Mouse (Mus musculus) midbrain, embryonic 11.5 days (tissue): ENCODE results near the gene Runx2. TPM values are rescaled to one million over a fixed set of nuclear protein-coding genes. Genes with fewer than 3 reads are reported as not detected.

ENCODE experiments used
- ATAC-seq: fragments of 200-750 bp; cut with Nextera tagmentation; 2 replicates; pipeline ENCODE4 v1.8.0; 2017; ENCODE audit warnings: moderate TSS enrichment, moderate library complexity; ENCODE audit not compliant: low FRiP score
- DNase-seq: peaks from one replicate; pipeline ENCODE4 v3.0.0; 2015; ENCODE audit warnings: low spot score; ENCODE audit errors: missing footprints
- H3K27ac ChIP-seq: fragments of 300-500 bp; sonication (generic); 2 replicates; pipeline ENCODE4 v1.5.1; 2014; ENCODE audit warnings: low read depth, low read length
- H3K27me3 ChIP-seq: fragments of 300-500 bp; sonication (generic); 2 replicates; pipeline ENCODE4 v1.6.1; 2014; ENCODE audit warnings: mild to moderate bottlenecking, low read length, moderate library complexity, mixed read lengths; ENCODE audit not compliant: control insufficient read depth, insufficient read depth
- H3K36me3 ChIP-seq: fragments of 300-500 bp; sonication (generic); 2 replicates; pipeline ENCODE4 v1.6.1; 2014; ENCODE audit warnings: mild to moderate bottlenecking, low read length, moderate library complexity, mixed read lengths; ENCODE audit not compliant: control insufficient read depth, insufficient read depth
- H3K4me1 ChIP-seq: fragments of 300-500 bp; sonication (generic); 2 replicates; pipeline ENCODE4 v1.6.1; 2014; ENCODE audit warnings: low read length; ENCODE audit not compliant: control insufficient read depth, insufficient read depth
- H3K4me2 ChIP-seq: fragments of 300-500 bp; sonication (generic); 2 replicates; pipeline ENCODE4 v1.6.1; 2014; ENCODE audit warnings: mild to moderate bottlenecking, moderate library complexity
- H3K4me3 ChIP-seq: fragments of 300-500 bp; sonication (generic); 2 replicates; pipeline ENCODE4 v1.5.1; 2014; ENCODE audit warnings: low read depth, low read length
- H3K9ac ChIP-seq: fragments of 300-500 bp; sonication (generic); 2 replicates; pipeline ENCODE4 v1.6.1; 2014; ENCODE audit warnings: low read length
- H3K9me3 ChIP-seq: fragments of 300-500 bp; sonication (generic); 2 replicates; pipeline ENCODE4 v1.6.1; 2016; ENCODE audit warnings: low read length; ENCODE audit not compliant: control insufficient read depth
- WGBS: fragments of 180-500 bp; shearing (Covaris S2); extraction: QIAGEN DNeasy Blood & Tissue Kit; methylation state at CpG from one replicate; pipeline ENCODE4 v1.1.7; 2014; 5-methylcytosine and 5-hydroxymethylcytosine counted together
- polyA plus RNA-seq: library from polyadenylated mRNA; unstranded; fragments of >200 nt; fragmentation: Nextera tagmentation; extraction: Ambion mirVana; gene quantifications from 2 replicates; pipeline ENCODE4 v1.2.1, GENCODE M21; 2014

Runx2 gene
- polyA plus RNA-seq, 1 experiment from 2014 or later, result 0.46 TPM

DNA sequence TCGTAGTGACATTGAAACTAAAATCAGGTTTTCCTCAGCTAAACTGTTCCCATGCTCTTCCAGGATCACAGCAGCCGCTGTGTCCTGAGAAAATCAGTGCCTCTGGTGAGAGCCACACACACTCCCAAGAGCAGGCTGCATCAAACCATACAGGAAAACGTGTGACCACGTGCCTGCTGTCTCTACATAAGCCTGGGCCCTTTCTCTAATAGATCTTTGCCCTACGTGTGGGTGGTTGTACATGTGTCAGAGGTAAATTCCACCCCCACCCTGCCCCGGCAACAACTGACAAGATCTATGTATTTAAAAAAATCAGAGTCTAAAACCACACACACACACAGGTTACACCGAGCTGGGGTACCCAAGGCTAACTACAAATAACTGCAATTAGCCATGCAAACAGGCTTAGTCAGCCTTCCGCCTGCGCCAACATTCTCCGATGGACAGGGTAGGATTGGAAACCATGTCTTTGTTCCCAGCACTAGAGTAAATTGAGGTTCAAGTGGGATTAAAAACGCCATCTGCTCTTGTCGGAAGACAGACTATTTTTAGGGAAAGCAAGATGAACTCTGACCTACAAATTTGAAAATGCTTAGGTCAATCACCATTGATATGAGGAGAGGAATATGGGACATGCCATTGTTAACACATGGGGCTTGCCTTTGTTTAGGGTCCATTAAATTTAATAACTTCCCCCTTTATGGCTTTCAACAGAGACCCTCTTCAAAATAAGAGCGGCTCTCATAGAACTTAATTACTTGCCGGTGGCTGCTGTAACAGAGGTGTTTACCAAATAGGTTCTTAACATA lies 180.8 kb downstream of the Runx2 start:
- no peaks in the 10 kb centered on the region for H3K4me1 ChIP-seq
- 72% methylated on average over 14 of the region's 14 CpGs for WGBS
- no peaks in the 10 kb centered on the region for H3K36me3 ChIP-seq
- H3K27ac ChIP-seq, result no peak overlapping the region
- H3K27me3 ChIP-seq, result no peaks in the 10 kb centered on the region
- no peak overlapping the region for H3K9ac ChIP-seq
- ATAC-seq (peak; percentile 42; the same call in 1 of the 2 replicates), DNase-seq (no peak)
- H3K9me3 ChIP-seq, result no peaks in the 10 kb centered on the region
- H3K4me2 ChIP-seq, result no peak overlapping the region
- no peak overlapping the region for H3K4me3 ChIP-seq

DNA sequence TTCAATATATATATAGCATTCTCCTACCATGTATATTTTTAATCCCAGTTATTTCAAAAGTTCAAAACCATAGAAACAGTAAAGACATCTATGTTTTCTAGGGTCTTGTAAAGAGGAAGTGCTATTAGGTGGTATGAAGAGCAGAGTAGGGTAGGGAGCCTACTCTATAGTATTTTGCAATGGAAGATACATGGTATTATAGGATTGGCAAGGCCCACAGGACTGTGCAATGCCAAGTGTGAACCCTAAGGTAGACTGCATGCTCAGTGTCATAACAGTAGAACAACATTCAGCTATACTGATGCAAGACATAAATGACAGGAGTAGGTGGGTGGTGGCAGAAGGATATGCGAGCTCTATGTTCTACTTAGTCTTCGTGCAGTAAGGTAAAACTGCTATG lies 181.7 kb downstream of the Runx2 start:
- H3K27me3 ChIP-seq, result no peaks in the 10 kb centered on the region
- no peak for ATAC-seq
- 92% methylated on average over 2 of the region's 2 CpGs for WGBS
- no peak overlapping the region for H3K27ac ChIP-seq
- no peaks in the 10 kb centered on the region for H3K36me3 ChIP-seq
- H3K9me3 ChIP-seq, result no peaks in the 10 kb centered on the region
- no peak for DNase-seq
- H3K4me2 ChIP-seq, result no peak overlapping the region
- H3K9ac ChIP-seq, result no peak overlapping the region
- no peak overlapping the region for H3K4me3 ChIP-seq
- no peaks in the 10 kb centered on the region for H3K4me1 ChIP-seq

DNA sequence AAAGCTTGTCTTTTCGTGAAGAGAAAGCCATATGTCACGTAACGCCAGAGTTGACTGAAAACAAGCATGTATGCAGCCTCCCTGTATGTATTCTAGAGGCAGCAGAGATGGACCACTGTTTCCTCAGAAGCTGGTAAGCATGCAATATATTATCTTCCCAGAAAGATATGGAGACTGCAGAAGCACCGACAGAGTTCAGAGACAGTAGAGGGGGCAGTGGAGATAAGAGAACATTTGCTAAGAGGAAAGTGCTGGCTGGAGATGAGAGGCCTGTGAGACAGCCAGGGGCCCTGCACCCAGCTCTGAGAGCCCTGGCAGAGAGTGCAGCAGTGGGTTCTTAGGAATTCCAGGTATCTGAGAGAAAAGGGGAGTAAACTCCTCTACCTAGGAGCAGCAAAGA lies 182.3 kb downstream of the Runx2 start:
- no peaks in the 10 kb centered on the region for H3K27me3 ChIP-seq
- whole genome bisulfite sequencing, result 84% methylated on average over 4 of the region's 4 CpGs
- H3K9me3 ChIP-seq, result no peaks in the 10 kb centered on the region
- no peaks in the 10 kb centered on the region for H3K4me1 ChIP-seq
- ATAC-seq, result no peak
- DNase-seq, result no peak
- no peaks in the 10 kb centered on the region for H3K36me3 ChIP-seq
- no peak overlapping the region for H3K9ac ChIP-seq
- H3K4me2 ChIP-seq, result no peak overlapping the region
- no peak overlapping the region for H3K4me3 ChIP-seq
- no peak overlapping the region for H3K27ac ChIP-seq

DNA sequence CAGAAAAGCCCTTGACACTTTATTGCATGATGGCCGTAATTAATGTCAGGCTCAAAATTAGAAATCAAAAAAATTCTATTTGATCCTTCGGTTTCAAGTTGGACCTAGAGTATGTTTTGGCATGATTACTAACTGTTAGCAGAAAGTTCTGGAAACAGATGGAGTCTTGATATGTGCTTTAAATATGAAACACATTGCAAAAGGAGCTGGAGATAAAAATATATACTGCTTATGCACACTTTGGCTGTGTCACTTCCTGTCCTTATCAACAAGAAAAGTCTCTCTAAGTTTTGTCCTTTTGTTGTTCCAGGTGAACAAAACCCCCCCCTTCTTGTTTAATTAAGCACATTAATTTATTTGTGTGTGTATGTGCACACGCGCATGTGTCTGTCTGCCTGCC lies 183.0 kb downstream of the Runx2 start:
- no peak for DNase-seq
- no peak overlapping the region for H3K9ac ChIP-seq
- H3K27ac ChIP-seq, result no peak overlapping the region
- no peaks in the 10 kb centered on the region for H3K27me3 ChIP-seq
- no peak overlapping the region for H3K4me3 ChIP-seq
- no peaks in the 10 kb centered on the region for H3K36me3 ChIP-seq
- no peaks in the 10 kb centered on the region for H3K9me3 ChIP-seq
- no peaks in the 10 kb centered on the region for H3K4me1 ChIP-seq
- no peak for ATAC-seq
- H3K4me2 ChIP-seq, result no peak overlapping the region
- WGBS, result 96% methylated on average over 4 of the region's 4 CpGs

DNA sequence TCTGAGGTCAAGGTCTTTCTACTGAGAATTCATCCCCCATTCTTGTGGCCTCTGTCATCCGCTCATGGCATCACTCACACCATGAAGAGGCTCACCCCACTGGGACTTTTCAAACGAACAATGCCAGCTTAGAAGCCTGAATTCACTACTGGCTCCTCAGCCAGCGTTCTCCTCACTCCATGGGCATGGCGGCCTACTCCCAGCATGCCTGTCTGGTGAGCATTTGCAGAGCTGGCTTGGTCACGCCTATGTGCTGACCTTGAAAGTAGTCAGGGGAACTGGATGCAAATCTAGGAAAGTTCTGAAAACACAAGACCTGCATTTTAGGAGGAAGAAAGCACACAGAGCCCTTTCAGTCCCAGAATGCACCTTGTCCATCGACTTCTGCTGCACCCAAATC lies 187.3 kb downstream of the Runx2 start:
- no peak overlapping the region for H3K9ac ChIP-seq
- no peaks in the 10 kb centered on the region for H3K9me3 ChIP-seq
- H3K36me3 ChIP-seq, result no peaks in the 10 kb centered on the region
- no peak overlapping the region for H3K4me3 ChIP-seq
- no peak overlapping the region for H3K4me2 ChIP-seq
- no peaks in the 10 kb centered on the region for H3K27me3 ChIP-seq
- H3K27ac ChIP-seq, result no peak overlapping the region
- ATAC-seq (no peak), DNase-seq (no peak)
- H3K4me1 ChIP-seq, result no peaks in the 10 kb centered on the region
- 78% methylated on average over 6 of the region's 6 CpGs for WGBS

DNA sequence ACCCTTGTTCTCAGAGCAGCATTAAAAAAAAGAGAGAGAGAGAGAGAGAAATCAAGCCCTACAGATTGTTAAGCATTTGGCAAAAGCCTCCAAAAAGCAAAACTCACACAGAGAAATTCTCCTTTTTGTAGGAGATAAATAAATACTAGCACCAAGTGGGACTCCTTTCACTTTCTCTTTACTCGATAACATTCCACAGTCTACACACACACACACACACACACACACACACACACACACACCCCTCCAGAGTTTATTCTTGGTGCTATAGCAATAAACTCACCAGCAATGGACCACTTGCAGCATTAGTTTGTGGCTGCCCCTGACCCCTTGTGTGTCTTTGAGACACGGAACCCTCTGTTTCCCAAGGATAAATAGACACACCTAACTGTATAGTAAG lies 190.9 kb downstream of the Runx2 start:
- H3K36me3 ChIP-seq, result no peaks in the 10 kb centered on the region
- no peak overlapping the region for H3K27ac ChIP-seq
- no peaks in the 10 kb centered on the region for H3K27me3 ChIP-seq
- H3K4me2 ChIP-seq, result no peak overlapping the region
- 69% methylated on average over 2 of the region's 2 CpGs for WGBS
- no peak overlapping the region for H3K9ac ChIP-seq
- H3K4me1 ChIP-seq, result no peaks in the 10 kb centered on the region
- no peak overlapping the region for H3K4me3 ChIP-seq
- no peak for DNase-seq
- no peak for ATAC-seq
- no peaks in the 10 kb centered on the region for H3K9me3 ChIP-seq

DNA sequence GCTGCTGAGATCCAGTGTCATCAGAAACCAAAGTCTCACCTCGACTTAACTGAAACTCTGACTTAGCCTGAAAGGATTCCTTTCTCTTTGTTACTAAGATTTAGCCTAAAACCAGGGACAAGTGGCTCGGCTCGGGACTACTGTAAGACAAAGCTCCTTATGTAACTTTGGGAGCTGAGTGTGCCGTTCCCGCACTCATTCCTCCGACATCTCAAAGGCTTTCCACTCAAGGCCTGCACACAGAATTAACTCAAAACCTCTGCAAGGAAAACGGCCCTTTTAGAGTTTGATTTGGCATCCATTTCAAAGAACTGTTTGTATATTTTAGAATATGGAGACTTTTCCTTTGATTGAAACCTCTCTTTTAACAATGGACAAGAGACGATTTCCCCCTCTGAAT lies 191.3 kb downstream of the Runx2 start:
- no peak overlapping the region for H3K9ac ChIP-seq
- H3K36me3 ChIP-seq, result no peaks in the 10 kb centered on the region
- H3K4me2 ChIP-seq, result no peak overlapping the region
- H3K4me3 ChIP-seq, result no peak overlapping the region
- 61% methylated on average over 8 of the region's 8 CpGs for WGBS
- no peaks in the 10 kb centered on the region for H3K27me3 ChIP-seq
- no peak overlapping the region for H3K27ac ChIP-seq
- no peaks in the 10 kb centered on the region for H3K9me3 ChIP-seq
- H3K4me1 ChIP-seq, result no peaks in the 10 kb centered on the region
- DNase-seq (no peak), ATAC-seq (no peak)

DNA sequence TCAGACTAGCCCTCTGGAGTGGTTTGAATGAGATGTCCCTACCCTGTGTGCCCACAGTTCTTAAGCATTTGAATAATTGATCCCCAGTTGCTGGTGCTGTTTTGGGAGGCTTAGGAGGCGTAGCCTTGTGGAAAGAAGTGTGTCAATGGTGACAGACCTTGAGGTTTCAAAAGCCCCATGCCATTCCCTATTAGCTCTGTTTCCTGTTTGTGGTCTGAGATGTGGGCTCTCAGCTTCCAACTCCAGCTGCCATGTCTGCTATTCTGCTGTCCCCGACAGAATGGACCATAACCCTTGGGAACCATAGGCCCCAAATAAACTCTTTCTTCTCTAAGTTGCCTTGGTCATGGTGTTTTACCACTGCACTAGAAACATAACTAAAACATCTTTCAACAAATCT lies 194.1 kb downstream of the Runx2 start:
- H3K4me3 ChIP-seq, result no peak overlapping the region
- H3K4me1 ChIP-seq, result no peaks in the 10 kb centered on the region
- H3K4me2 ChIP-seq, result no peak overlapping the region
- H3K9ac ChIP-seq, result no peak overlapping the region
- H3K27ac ChIP-seq, result no peak overlapping the region
- no peaks in the 10 kb centered on the region for H3K27me3 ChIP-seq
- DNase-seq (no peak), ATAC-seq (no peak)
- WGBS, result 95% methylated on average over 2 of the region's 2 CpGs
- no peaks in the 10 kb centered on the region for H3K9me3 ChIP-seq
- H3K36me3 ChIP-seq, result no peaks in the 10 kb centered on the region

DNA sequence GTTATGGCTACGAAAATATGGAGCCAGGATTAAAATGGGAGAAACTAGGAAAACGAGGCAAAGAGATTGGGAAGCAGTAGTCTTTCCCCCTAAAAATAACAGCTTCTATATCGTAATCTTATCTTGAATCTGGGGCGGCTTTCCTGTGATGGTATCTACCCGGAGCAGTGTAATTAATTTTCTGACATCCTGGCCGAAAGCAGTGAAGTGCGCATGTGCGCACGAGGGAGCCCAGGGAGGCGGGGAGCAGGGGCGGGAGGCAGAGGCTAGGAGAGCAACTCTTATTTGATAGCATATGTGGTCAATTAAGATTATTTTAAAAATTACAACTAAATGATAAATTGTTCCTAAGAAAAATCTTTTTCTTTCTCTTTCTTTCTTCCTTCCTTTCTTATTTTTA lies 195.9 kb downstream of the Runx2 start:
- H3K27ac ChIP-seq, result no peak overlapping the region
- no peaks in the 10 kb centered on the region for H3K27me3 ChIP-seq
- H3K9ac ChIP-seq, result no peak overlapping the region
- DNase-seq (no peak), ATAC-seq (no peak)
- H3K4me1 ChIP-seq, result no peaks in the 10 kb centered on the region
- no peak overlapping the region for H3K4me2 ChIP-seq
- WGBS, result 74% methylated on average over 11 of the region's 11 CpGs
- H3K36me3 ChIP-seq, result no peaks in the 10 kb centered on the region
- no peaks in the 10 kb centered on the region for H3K9me3 ChIP-seq
- H3K4me3 ChIP-seq, result no peak overlapping the region
